Mouse (Mus musculus) brain, adult 2 months (tissue): ENCODE data around the gene Rhd.

Source experiments
- DNase-seq: peaks from one replicate; pipeline ENCODE4 v3.0.0; 2011; ENCODE audit warnings: low read depth, low spot score

Rhd gene

DNA sequence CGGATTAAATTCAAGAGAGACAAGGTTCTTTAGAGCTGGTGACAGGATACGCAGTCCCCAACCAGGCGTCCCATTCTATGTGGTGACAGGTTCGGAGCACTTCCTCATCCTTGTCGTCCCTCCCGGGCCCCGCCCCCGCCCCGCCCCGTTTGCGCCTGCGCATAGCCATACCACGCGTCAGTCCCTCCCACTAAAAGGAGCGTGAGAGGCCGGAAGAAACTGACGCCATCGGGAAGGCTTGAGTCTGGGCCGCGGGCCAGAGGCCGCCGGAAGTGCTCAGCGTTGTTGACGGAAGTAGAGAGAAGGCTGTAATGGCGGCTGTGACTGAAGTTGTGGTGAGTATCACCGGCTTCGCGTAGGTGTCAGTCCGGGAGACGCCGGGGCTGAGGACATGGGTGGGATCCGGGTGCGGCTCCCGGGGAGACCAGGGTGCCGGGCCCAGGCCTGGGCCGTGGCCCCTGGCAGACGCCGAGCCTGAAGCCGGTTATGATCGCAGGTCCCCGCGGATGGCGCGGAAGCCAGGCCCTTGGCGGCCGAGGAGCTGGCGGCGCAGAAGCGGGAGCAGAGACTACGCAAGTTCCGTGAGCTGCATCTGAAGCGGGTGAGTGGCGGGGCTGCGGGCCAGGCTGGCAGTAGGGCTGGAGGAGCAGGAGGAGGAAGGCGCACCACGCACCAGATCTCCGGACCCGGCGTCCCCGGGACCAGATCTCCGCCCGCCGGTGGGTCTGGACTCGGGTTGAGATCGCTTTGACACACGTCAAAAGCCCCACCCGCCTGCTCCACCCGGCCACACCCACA is 66.5 kb downstream of the Rhd start, which contains the start of gene Syf2:
Gene Syf2, plus strand, starts transcription at position 215 of the 798 bp plus-strand sequence.
- DNase-seq = peak; percentile 99

DNA sequence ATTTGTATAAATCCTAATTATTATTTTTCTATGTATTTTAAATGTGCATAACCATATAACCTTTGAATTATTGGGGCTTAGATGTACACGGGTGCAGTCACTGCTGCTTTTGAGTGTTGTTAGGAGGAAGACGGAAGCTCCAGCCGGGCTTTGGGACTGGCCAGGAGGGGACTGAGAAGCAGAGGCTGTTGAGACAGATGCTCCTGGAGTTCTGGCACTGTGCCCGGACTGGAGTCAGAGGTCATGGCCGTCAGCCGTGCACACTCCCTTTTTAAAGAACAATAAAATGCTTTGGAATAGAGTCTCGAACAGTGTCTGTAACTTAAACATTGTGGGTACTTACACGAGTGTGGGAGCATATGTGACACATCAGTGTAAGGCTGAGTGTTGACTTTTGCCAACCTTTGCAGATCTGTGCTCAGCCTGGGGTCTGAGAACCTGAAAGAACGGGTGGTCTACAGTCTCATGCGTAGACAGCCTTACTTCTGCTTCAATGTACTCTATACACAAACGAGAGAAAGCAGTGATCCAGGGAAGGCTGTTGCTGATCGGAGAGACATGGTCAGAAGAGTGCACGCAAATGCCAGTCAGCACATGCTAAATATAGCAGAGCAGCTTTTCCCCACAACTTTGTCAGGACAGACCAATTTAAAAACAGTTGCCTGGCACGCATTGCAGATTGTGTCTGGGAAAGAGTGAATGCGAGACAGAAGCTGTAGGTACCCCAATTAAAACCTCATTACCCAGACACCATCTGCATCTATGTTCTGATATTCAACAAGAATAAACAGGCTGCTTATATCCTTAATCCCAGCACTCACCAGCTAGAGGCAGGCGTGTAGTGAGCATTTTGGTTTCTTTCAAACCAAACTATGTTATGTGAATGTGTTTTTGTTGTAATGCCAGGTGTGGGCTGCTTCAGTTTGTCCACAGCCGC is 73.2 kb downstream of the Rhd start:
- peak; percentile 29 for DNase-seq

DNA sequence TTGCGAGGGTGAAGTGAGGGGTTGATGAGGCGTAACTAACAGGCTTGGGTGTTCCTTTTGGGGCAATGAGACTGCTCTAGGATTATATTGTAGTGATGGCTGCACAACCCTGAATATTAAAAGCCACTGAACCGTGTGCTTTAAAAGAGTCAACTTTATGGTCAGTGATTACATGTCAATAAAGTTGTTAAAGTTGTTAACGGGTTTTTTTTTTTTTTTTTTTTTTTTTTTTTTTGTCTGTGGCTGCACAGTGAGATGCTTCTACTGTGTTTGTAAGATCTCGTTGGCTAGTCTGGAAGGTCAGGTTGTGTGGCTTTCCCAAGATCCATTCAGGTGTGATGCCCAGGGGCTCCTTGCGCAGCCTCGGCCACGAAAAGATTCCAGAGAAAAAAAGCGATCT is 75.6 kb downstream of the Rhd start:
- DNase-seq = no peak

DNA sequence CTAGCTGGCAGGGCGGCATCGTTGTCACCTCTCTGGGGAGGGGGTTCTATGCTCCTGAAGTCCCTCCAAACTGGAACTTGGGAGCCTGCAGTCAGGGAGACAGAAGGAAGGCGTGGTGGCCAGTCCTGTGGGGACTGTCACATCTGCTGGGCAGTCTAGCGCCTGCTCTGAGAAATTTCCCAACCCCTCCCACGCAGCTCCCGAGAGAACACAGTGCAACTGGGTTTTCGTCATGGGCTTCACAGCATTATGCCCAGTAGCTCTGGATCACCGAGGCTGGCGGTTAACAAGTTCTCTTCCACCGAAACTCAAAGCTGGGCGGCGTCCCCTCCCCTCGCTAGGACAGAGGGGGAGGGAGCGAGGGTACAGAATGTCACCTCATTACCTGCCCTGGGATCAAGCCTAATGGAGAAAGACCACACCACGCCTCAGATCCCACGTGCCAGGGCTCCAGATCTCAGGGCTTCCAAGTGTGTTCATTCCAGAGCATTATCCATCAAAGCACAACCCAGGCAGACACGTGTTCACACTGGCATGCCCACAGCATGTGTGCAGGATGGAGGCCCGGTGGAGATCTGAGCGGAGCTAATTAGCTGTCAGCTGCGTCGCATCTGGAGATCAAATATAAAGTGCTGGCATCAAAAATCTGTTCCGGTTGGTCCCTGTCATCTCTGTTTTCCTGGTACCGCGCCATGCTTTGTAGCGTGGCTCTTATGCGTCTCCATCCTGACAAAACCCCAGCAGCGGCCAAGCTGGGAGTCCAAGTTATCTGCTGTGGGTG is 79.6 kb downstream of the Rhd start:
- peak; percentile 61 for DNase-seq
